Mouse (Mus musculus): Measurements from ENCODE around the gene Alox12b. TPM values are rescaled to one million over a fixed set of nuclear protein-coding genes. Genes with fewer than 3 reads are reported as not detected.

The Alox12b gene
- not detected for total RNA-seq (2021)
- long read RNA-seq, experiment 1 = 0 reads
- long read RNA-seq, experiment 2 = 0 reads

DNA sequence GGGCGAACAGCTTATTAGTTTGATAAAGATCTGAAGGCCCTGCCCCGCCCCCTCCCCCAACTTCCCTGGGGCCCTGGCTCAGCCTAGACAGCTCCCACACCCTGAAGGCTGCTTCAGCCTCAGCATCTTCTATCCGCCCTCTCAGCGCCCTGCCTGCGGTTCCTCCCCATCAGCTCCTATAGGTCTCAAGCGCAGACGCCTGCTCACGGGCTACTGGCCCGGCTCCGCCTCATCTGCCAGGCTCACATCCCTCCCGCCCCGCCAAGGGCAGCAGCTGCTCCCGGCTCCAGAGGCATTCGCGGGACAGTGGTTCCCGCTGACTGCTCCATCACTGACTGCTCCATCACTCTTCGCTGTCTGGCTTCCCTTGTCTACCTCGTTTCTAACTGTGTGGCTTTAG, at the start of gene Alox12b:
Alox12b (plus strand) TSS at position 190 of the 400 bp plus-strand sequence.
- DNase-seq = peak; percentile 24 to 33

DNA sequence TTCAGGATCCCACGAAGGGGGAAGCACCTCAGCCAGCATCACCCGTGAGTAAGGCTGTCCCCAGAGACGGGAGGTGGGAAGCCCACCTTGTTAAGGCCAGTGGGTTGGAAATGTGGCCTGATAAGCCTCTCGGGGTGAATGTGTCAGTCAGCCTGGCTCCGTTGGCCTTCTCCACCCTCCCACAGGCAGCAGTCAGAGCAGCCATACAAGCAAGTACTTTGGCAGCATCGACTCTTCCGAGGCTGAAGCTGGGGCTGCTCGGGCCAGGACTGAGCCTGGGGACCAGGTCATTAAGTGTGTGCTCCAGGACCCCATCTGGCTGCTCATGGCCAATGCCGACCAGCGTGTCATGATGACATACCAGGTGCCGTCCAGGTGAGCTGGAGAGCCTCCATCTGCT, 49.1 kb upstream of the Alox12b start:
- DNase-seq = no peak

DNA sequence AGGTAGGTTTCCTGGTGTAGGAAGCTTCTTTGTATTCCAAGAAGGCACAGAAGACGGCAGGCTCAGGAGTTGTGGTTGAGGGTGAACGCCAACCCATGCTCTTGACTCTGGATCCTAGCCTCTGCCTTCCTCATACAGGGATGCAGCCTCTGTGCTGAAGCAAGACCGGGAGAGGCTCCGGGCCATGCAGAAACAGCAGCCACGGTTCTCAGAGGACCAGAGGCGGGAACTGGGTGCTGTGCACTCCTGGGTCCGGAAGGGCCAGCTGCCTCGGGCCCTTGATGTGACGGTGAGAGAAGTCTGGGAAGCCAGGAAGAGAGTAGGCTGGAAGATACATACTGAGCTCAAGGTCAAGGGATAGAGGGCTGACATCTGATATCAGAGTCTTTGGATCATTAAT, 48.6 kb upstream of the Alox12b start:
- DNase-seq = no peak

DNA sequence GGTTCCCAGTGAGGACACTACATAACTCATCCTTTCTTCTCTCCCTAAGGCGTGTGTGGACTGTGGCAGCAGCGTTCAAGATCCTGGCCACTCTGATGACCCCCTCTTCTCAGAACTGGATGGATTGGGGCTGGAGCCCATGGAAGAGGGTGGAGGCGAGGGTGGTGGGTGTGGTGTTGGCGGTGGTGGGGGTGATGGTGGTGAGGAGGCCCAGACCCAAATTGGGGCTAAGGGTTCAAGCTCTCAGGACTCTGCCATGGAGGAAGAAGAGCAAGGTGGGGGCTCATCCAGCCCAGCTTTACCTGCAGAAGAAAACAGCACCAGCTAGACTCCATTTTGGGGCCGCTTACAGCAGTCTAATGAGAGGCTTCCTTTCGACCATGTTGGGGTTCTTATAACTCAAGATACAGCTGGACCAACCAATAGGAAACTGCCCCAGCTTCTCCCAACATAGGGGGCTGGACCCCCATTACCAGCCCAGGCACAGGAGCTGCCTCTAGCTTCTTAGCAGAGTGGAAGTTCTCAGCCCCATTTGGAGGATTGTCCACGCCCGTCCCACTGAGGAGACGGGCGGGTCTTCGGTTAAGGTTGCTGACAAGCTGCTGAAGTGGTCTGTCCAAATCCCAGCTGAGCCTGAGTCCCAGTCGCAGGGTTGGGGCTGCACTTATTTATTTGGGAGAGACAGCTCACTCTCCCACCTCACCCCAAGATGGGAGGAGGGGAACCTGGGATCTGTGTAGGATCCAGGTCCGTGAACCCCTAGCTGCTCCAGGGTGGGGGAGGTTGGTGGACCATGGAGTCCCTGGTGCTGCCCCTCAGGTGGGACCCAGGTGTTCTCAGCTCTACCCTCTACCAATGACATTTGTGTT, 47.5 kb upstream of the Alox12b start:
- no peak for DNase-seq

DNA sequence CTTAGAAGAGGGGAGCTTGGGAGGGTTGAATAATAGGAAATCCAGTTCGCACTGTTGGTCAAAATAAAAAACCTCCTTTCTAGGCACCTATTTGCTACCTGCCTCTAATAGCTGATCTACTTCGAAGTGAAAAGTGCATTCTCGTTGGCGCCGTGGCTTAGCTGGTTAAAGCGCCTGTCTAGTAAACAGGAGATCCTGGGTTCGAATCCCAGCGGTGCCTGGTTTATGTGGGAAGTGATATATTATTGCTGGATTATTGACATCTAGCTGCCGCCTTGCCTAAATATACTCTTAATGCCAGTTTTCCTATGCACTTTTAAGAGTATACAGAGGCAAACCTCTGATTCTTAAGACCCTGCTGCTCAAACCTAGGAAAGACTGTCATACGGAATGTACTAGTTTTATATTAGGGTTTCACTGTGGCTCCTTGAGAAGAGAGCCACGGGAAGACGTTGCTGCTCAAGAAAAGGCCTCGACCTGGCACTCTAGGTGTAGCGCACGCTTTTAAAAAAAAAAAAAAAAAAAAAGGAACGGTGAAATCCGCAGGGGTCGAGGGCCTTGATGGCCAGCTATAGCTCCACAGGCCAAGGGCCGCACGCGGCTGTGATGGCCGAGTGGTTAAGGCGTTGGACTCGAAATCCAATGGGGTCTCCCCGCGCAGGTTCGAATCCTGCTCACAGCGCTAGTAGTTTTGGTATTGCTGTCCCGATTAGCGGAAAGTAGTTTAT, 46.3 kb upstream of the Alox12b start:
- peak; percentile 93 to 94 for DNase-seq

DNA sequence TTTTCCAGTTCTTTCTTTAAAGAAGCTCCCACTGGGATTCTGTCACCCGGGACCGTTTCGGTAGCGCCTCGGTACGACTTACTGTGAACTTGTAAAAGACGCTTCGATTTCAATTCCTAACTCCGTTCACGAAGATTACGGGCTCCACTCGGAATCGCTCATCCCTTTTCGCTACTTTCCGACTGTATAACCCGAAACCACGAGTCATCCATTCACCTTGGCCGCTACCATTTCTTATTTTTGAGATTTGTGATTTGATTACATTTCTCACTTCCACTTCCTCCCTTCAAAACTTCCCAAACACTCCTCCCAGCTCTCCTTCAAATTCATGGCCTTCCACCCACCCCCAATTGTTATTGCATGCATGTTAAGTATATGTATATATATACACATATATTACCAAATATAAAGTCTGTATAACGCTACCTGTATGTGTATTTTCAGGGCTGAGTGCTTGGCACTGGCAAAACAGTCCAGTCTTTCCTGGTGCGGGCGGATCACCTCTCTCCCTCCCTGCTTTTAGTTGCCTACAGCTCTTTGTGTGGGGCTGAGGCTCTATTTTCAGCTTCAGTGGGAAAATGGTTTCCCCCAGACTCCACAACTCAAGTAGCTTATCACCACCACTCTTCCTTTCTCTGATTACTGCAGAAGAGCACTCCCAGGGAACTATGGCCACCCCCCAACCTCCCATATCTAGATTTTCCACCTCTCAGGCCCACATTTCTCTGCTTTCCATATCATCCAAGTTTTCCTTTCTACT, 45.6 kb upstream of the Alox12b start:
- no peak for DNase-seq

DNA sequence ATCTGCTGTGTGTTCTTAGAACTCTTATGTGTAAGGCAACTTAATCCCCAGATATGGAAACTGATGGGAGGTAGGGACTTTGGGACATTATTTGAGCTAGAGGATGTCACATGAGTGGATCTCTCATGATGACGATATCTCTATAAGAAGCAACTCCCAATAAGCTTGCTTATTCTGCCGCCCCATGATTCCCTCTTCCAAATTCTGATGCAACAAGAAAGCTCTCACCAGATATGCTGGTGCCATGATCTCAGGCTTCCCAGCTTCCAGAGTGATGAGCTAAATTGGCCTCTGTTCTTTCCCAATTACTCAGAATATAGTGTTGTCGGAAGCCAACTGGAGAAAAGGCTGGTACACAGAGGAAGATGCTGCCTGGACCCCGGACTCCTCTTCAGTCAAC, 44.9 kb upstream of the Alox12b start:
- no peak for DNase-seq

DNA sequence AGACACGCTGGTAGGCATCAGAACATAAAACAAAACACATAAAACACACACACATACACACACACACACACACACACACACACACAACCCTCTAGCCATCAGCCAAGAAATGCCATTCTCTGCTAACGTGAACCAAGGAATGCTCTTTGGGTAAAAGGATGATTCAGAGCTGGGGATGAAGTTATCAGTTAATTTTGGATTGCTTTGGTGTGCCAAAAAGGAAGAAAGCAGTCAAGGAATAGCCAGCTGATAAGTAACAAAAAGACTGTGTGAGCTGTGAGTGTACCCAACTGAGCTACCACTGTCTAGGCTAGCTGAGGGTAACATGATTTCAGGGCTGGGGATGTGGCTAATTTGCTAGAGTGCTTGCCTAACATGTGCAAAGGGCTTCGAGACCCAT, 42.8 kb upstream of the Alox12b start:
- no peak for DNase-seq

DNA sequence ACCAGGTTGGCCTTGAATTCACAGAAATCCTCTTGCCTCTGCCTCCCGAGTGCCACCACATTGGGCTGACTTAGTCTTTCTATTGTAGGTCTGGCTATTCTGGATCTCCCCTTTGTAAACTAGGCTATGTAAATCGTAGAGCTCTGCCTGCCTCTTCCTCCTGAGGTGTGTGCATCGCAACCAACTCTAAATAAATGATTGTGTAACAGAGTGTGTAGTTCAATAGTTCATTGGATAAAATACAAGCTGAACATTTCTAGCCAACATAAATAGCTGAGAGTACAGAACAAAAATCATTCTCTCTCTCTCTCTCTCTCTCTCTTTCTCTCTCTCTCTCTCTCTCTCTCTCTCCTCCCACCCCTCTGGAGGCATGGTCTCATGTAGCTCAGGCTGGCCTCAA, 42.2 kb upstream of the Alox12b start:
- DNase-seq = no peak

DNA sequence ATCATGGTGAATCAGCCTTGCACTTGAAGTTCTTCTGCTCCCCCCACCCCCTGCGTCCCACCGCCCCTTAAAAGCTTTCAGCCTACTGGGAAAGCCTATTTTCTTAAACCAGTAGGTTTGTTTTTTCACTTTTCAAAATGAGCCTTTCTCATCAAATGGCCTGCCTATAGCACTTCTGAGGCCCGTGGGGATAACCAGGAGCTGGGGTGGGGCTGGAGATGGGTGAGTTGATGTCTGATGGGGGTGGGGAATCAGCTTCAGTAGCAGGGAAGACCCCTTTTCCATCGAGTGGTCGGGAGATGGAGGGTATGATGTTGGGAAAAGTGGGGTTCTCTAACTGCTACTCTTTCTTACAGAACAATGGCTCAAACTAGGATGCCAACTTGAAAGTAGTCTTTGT, 39.9 kb upstream of the Alox12b start:
- DNase-seq = no peak

DNA sequence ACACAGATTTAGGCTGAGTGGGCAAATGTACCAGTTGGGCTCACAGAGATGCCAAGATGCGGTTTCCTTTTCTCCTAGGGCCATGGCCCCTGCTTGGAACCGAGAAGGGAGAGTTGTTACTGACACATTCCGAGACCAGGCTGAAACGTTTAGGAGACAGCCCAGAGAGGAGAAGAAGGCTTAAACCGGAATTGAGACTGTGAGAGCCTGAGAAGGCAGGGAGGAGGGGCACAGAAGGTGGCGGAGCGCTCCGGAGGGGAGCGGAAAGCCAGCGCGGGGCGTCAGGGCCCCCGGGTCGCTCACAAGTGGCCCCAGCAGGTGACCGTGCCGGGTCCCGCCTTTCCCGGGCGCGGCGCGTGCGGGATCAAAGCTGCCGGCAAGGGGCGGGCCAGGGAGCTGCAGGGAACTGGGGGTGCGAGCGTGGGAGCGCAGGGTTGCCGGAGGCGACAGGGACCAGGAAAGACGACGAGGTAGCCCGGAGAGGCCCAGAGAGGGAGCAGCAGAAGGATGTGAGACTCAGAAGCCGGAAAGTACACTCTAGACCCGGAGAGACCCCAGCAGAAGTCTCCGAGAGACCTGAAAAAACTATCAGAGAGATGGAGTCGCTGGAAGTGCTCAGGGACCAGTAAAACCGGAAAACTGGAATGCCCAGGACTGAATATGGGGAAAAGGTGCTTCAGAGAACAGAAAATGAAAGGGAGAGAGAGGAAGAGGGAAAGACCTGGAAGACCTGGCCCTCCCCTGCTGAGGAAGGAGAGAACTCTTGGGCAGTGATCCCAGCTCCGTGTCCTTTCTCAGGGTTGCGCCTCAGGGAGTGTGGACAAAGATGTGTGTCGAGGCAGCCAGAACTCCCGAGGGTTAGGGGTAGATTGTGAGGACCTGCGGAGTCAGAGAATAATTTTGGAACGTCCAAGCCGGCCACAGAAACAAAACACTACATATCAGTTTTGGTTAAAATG, 38.8 kb upstream of the Alox12b start:
- peak; percentile 74 to 81 for DNase-seq

DNA sequence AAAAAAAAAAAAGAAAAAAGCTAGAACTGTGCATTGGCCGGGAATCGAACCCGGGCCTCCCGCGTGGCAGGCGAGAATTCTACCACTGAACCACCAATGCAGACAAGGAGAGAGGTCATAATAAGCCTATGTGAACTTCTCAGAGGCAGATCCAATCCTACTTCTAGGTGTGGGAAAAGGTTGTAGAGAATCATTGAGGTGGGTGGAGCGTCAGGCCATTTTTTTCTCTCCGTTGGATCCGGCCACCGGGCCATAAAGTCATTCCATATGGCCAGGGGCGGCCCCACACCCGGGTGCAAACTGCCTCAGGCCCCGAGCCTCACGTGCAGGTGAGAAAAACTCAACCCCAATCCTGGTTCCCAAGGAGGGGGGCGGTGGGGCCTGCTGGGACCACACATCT, 38.0 kb upstream of the Alox12b start:
- DNase-seq = peak; percentile 81 to 87

DNA sequence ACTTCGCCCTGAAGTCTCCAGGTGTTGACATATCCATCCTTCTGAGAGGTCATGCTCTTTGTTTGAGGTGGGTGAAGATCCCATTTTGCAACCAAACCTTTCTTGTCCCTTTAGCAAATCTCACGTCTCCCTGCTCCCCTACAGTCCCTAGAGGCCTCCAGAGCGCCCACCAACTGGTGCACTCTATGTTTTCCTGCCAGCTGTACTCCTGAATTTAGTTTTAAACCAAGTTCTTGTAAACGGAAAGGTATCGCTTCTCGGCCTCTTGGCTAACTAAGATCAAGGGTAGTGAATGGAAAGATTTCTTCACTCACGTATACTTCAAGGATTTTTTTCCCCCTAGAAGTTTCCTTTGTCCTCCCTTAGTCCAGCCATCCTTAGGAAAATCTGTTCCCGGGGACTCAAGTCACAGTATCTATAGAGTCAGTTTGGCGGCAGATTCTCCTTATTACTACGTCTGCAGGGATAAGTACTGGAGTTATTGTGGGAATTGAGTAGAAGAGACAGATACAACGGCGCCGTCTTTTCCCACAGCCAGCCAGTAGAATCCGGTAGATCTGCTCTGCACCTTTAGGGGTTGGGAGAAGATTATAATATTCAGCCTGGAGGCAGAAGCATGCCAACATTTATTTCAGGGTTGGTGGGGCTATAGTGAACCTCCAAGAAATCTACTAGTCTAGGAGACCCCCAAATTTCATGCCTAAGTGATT, 37.2 kb upstream of the Alox12b start:
- DNase-seq = no peak

DNA sequence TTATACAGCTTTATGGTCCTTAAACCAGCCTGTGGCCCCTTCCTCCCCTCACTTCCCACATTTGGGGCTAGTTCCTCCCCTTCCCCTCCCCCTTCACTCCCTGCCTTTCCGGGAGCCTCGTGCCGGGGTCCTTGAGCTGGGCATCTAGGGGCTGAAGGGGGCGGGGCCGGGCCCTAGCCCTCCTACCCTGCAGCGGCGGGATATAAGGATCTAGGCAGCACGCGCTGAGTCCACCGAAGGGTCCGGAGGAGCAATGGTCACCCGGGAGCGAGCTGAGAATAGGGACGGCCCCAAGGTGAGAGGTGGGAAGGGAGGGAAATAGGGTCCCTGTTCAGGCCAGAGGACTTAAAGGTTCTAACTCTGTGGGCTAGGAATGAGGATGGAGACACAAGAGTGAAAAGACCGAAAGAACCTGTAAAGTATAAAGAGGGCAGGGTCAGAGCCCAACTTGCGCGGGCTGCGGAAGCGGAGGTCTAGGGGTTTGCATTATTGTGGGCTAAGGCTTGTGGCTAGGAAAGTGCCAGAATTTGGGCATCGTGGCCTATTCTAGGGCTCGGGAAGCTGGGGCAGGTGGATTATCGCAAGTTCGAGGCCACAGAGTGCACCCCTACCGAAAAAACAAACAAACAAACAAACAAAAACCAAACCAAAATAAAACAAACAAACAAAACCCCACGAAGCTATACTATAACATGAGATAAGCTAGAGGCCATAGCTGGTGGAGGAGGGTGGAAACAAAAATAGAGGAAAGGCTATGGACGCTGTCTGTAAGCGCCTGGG, 36.4 kb upstream of the Alox12b start, which contains the start of gene Hes7:
Hes7 (plus strand) TSS at position 184 of the 780 bp plus-strand sequence.
- no peak for DNase-seq

DNA sequence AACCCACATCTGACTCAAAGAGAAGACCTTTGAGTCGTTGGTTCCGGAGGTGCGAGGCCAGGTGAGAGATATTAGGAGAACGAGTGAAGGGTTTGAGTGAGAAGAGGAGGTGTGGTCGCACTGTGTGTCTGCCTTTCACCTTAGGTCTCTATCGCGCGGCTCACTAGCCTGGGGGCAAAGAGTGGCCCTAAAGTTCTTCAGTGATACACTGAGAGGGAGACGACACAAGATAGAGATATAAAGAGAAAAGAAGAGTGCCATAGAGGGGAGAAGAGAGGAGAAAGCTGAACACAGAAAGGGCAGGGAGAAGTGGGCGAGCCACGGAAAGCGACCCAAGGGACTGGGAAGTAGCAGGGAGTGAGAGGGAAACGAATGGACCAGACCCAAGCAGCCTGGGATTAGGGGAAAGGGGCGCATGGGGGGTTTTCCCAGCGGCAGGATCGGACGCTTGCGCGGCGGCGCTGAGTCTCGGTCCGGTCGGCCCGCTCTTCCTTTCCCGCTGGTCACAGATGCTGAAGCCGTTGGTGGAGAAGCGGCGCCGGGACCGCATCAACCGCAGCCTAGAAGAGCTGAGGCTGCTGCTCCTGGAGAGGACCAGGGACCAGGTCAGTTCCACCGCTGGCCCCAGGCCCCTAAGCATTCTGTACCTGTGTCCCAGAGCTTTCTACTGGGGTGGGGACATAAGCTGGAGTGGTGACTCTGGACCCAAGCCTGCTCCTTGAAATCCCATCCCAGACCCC, 35.6 kb upstream of the Alox12b start:
- peak; percentile 56 to 62 for DNase-seq

DNA sequence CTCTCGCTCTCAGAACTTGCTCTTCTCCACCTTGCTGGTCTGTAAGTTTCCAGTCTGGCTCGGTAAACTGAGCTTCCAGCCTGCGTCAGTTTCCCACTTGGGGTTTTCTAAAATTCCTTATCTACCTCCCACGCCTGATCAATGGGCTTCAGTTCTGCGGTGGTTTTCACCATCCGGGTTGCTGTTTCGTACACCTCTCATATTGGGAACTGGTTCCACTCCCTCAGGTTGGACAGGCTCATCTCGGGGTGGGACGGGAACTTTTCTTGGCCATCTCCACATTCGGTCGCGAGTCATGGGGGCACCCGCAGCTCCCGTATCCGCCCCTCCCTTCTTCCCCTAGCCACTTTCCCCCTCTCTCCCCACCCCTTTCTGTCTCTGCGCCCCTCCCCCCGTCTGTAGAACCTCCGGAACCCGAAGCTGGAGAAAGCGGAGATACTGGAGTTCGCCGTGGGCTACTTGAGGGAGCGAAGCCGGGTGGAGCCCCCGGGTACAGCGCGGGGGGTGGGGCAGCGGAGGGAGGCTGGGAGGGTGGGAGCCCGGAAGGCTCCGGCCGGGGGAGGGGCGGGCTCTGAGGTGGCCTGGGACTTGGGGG, 35.0 kb upstream of the Alox12b start:
- DNase-seq = no peak

DNA sequence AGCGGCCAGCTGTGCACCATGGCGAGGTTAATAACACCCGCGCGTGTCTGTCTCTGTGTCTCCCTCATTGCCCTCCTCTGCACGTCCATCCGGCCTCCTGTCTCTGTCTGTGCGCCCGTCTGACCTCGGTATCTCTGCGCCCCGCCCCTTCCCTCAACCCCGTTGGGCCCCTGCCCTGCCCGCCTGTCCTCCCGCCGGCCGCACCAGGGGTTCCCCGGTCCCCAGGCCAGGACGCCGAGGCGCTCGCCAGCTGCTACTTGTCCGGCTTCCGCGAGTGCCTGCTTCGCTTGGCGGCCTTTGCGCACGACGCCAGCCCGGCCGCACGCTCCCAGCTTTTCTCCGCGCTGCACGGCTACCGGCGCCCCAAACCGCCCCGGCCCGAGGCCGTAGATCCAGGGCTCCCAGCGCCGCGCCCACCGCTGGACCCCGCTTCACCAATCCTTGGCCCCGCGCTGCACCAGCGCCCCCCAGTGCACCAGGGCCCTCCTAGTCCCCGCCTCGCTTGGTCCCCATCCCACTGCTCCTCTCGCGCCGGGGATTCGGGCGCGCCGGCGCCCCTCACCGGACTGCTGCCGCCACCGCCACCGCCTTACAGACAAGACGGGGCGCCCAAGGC, 34.3 kb upstream of the Alox12b start, which contains the start of gene 9130213A22Rik:
9130213A22Rik (minus strand) TSS at position 254 of the 616 bp plus-strand sequence.
- DNase-seq = peak; percentile 92 to 94

Data from adrenal gland, postnatal 36 days (tissue).